Comparison of ENCODE assay signal across 12 mouse cellular contexts in the genomic region with DNA sequence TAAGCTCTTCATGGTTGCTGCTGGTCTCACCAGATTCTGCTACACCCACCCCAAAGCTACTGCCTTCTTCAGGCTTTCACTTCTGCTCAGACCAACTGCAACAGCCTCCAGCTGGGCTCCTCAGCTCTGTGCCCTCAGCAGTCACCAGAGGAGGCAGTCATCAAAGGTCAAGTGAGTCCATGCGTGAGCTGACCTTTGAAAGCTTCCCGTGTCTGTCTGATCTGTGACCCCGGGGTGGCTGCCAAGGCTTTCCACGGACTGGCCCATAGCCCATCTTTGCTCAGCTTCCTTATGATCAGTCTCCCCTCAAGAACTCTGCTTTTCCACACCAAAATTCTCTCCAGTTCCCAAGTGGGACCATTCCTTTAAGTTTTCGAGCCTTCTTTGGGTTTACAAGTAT. TPM values are rescaled to one million over a fixed set of nuclear protein-coding genes. Genes with fewer than 3 reads are reported as not detected.
DNase-seq lines count a peak whose midpoint lies in the region; TF ChIP-seq lines count a peak whose summit lies in the region.
"Had no signal": no experiment of that assay in that cellular context is flagged by ENCODE, and none has a peak within 500 bp of the region (broad histone marks: within the 10 kb centered on the region; RNA-seq: fewer than 3 reads in every experiment).

No protein-coding gene starts in this region.

- H3K9ac ChIP-seq in heart, adult 2 months (ENCODE audit: low read depth, low read length), result no peak overlapping the region
- H3K9ac ChIP-seq: embryonic facial prominence, embryonic 15.5 days; liver, embryonic 14.5 days had no signal

- no peak for TF ChIP-seq POLR2A in heart, adult 2 months (IDR thresholded peaks at IDR 0.05; ENCODE audit: insufficient read depth, low read depth, low read length)
- TF ChIP-seq POLR2A in testis, adult 2 months (IDR thresholded peaks at IDR 0.05; ENCODE audit: control insufficient read depth, low read depth, low read length), result no peak

- H3K4me3 ChIP-seq in heart, embryonic 10.5 days, result no peak overlapping the region
- H3K4me3 ChIP-seq in heart, adult 2 months, result no peak overlapping the region
- peak overlapping the region; percentile 59 for H3K4me3 ChIP-seq in testis, adult 2 months (ENCODE audit: control insufficient read depth, low read depth, low read length)
- H3K4me3 ChIP-seq: embryonic facial prominence, embryonic 15.5 days had no signal

- DNase-seq in heart, embryonic 10.5 days (ENCODE audit: low spot score), result no peak
- no peak for DNase-seq in heart, adult 2 months
- DNase-seq in testis, postnatal 10 days (ENCODE audit: low spot score), result no peak
- DNase-seq in kidney, postnatal 25 days, result peak; percentile 76 to 83
- DNase-seq in gastrocnemius, postnatal 25 days, result no peak
- DNase-seq in gastrocnemius, adult 18-20 months (ENCODE audit: low spot score), result no peak
- no peak for DNase-seq in layer of hippocampus, postnatal 25 days (ENCODE audit: extremely low spot score in 1 of 2, low spot score in 1 of 2)
- DNase-seq: heart, postnatal 10 days; retina, postnatal 1 day had no signal

- WGBS in heart, embryonic 10.5 days, result 31% methylated on average over 5 of the region's 5 CpGs
- 34% methylated on average over 5 of the region's 5 CpGs for WGBS in heart, adult 2 months

- TF ChIP-seq EP300 in heart, adult 2 months (IDR thresholded peaks at IDR 0.05; ENCODE audit: insufficient read depth, low read depth, low read length), result no peak

- no peaks in the 10 kb centered on the region for H3K9me3 ChIP-seq in heart, embryonic 10.5 days
- H3K9me3 ChIP-seq: embryonic facial prominence, embryonic 15.5 days had no signal

- H3K27ac ChIP-seq in heart, embryonic 10.5 days, result 0 out of 2 replicates have a peak overlapping the region, but pooled peaks have one; percentile 42
- no peak overlapping the region for H3K27ac ChIP-seq in heart, adult 2 months
- H3K27ac ChIP-seq in testis, adult 2 months (ENCODE audit: control insufficient read depth, insufficient read depth, low read depth, low read length), result no peak overlapping the region
- H3K27ac ChIP-seq: embryonic facial prominence, embryonic 15.5 days; liver, embryonic 14.5 days had no signal

- H3K27me3 ChIP-seq in heart, embryonic 10.5 days (ENCODE audit: insufficient read depth, poor library complexity, severe bottlenecking), result no peaks in the 10 kb centered on the region
- no peaks in the 10 kb centered on the region for H3K27me3 ChIP-seq in heart, adult 2 months (ENCODE audit: control insufficient read depth, insufficient read depth, low read length)
- H3K27me3 ChIP-seq in testis, adult 2 months (ENCODE audit: control insufficient read depth, insufficient read depth, low read length), result no peaks in the 10 kb centered on the region
- H3K27me3 ChIP-seq: embryonic facial prominence, embryonic 15.5 days had no signal

- no peaks in the 10 kb centered on the region for H3K36me3 ChIP-seq in heart, embryonic 10.5 days
- no peaks in the 10 kb centered on the region for H3K36me3 ChIP-seq in heart, adult 2 months (ENCODE audit: control insufficient read depth, insufficient read depth, low read length)
- H3K36me3 ChIP-seq in testis, adult 2 months (ENCODE audit: control insufficient read depth, insufficient read depth, low read length), result no peaks in the 10 kb centered on the region
- H3K36me3 ChIP-seq: embryonic facial prominence, embryonic 15.5 days had no signal

- TF ChIP-seq CTCF in heart, adult 2 months (IDR thresholded peaks at IDR 0.05), result no peak
- no peak for TF ChIP-seq CTCF in testis, adult 2 months (IDR thresholded peaks at IDR 0.05; ENCODE audit: control insufficient read depth, insufficient read depth, insufficient replicate concordance, low read depth, low read length)

- peaks cover 28% of the 10 kb centered on the region for H3K4me1 ChIP-seq in heart, embryonic 10.5 days
- H3K4me1 ChIP-seq in heart, adult 2 months (ENCODE audit: control insufficient read depth, insufficient read depth, low read length), result no peaks in the 10 kb centered on the region
- H3K4me1 ChIP-seq in testis, adult 2 months (ENCODE audit: control insufficient read depth, insufficient read depth, low read length), result no peaks in the 10 kb centered on the region; the same call in 1 of the 2 replicates

- no peaks in the 10 kb centered on the region for H3K79me2 ChIP-seq in heart, adult 2 months (replicated peaks; ENCODE audit: control insufficient read depth, insufficient read depth, low read length)

- intact Hi-C loops in heart, adult 2 months (cut with DNase I), result no loop called here

RNA-seq across cellular contexts. Expression of a gene that starts 13.9 kb away (rescaled TPM):
- polyA plus RNA-seq in heart, embryonic 10.5 days (2016; fragmentation: Nextera tagmentation; extraction: Ambion mirVana), result 3.0 and 3.5 TPM in 2 replicates
- not detected for total RNA-seq in heart, adult 2 months (2021)
- polyA plus RNA-seq in heart, adult 2 months (2012; rRNA removed), result not detected in 2 replicates
- polyA plus RNA-seq in testis, adult 2 months (2012; rRNA removed), result 0.43 TPM in 1 of 2 replicates, not detected in the other
- not detected for total RNA-seq in gastrocnemius, postnatal 25 days (2021)
- not detected for total RNA-seq in gastrocnemius, adult 18-20 months (2021)
- not detected for total RNA-seq in layer of hippocampus, postnatal 25 days (2021)
- total RNA-seq: heart, postnatal 10 days had no signal

RNA-seq across cellular contexts. Expression of a gene that starts 37.5 kb away (rescaled TPM):
- polyA plus RNA-seq in heart, embryonic 10.5 days (2016; fragmentation: Nextera tagmentation; extraction: Ambion mirVana), result 54.3 and 58.8 TPM in 2 replicates
- total RNA-seq in heart, adult 2 months (2021), result 1 to 10 TPM; 5.9 to 7.7 TPM
- 14.2 and 16.5 TPM in 2 replicates for polyA plus RNA-seq in heart, adult 2 months (2012; rRNA removed)
- polyA plus RNA-seq in testis, adult 2 months (2012; rRNA removed), result 1.1 and 1.6 TPM in 2 replicates
- 1 to 10 TPM; 7.0 to 7.9 TPM for total RNA-seq in gastrocnemius, postnatal 25 days (2021)
- 1 to 10 TPM; 4.3 to 6.9 TPM for total RNA-seq in gastrocnemius, adult 18-20 months (2021)
- 1 to 10 TPM; 4.7 to 7.0 TPM for total RNA-seq in layer of hippocampus, postnatal 25 days (2021)

RNA-seq across cellular contexts. Expression of a gene that starts 41.3 kb away (rescaled TPM):
- polyA plus RNA-seq in heart, embryonic 10.5 days (2016; fragmentation: Nextera tagmentation; extraction: Ambion mirVana), result 58.4 and 61.1 TPM in 2 replicates
- 10 to 100 TPM; 29.5 to 40.1 TPM for total RNA-seq in heart, adult 2 months (2021)
- polyA plus RNA-seq in heart, adult 2 months (2012; rRNA removed), result 11.1 and 17.6 TPM in 2 replicates
- 3.6 and 3.7 TPM in 2 replicates for polyA plus RNA-seq in testis, adult 2 months (2012; rRNA removed)
- 10 to 100 TPM; 33.6 to 35.4 TPM for total RNA-seq in gastrocnemius, postnatal 25 days (2021)
- 10 to 100 TPM; 29.9 to 35.5 TPM for total RNA-seq in gastrocnemius, adult 18-20 months (2021)
- total RNA-seq in layer of hippocampus, postnatal 25 days (2021), result 10 to 100 TPM; 26.2 to 26.4 TPM

Comparison
In these comparisons a context has a peak if more than half of its experiments do, and no peak if none do; other contexts are left out.
1. DNase-seq: peak in kidney, postnatal 25 days (2 of 2); none in heart, embryonic 10.5 days (single experiment), heart, adult 2 months (0 of 2), testis, postnatal 10 days (single experiment), gastrocnemius, postnatal 25 days (single experiment), gastrocnemius, adult 18-20 months (single experiment) and layer of hippocampus, postnatal 25 days (0 of 2).